In the genomic region with DNA sequence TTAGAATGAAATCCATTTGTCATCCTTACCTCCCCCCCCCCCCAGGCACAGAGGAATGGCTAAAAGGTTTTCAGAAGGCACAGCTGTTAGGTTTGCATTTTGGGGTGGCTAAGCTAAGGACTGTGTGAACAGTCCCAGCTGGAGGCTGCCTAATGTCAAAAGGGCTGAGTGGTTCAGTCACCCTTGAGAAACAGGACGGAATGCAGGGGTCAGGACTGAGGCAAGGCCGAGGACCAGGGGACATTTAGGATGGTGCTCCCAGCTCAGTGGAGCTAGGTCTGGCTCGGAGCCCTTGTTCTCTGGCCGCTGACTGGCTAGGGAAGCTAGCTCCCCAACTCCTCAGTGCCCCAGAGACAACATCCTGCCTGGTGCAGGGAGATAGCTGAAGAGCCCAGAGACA, we compare ENCODE assay signal across 13 mouse cellular contexts. TPM values are rescaled to one million over a fixed set of nuclear protein-coding genes. Genes with fewer than 3 reads are reported as not detected.
A peak's percentile ranks its signal among the peaks of the same experiment; 100 is the strongest.
DNase-seq lines count a peak whose midpoint lies in the region; ATAC-seq lines count a peak whose summit lies in the region.
"Had no signal": no experiment of that assay in that cellular context is flagged by ENCODE, and none has a peak within 500 bp of the region (broad histone marks: within the 10 kb centered on the region; RNA-seq: fewer than 3 reads in every experiment).

No protein-coding gene starts in this region.

- intact Hi-C loops in left cerebral cortex, postnatal 4 days (cut with DNase I) = no loop called here

- H3K27ac ChIP-seq in midbrain, embryonic 10.5 days (replicated peaks) = no peak overlapping the region
- no peak overlapping the region for H3K27ac ChIP-seq in midbrain, embryonic 13.5 days
- H3K27ac ChIP-seq in lung, embryonic 16.5 days (ENCODE audit: low read length) = peak overlapping the region; percentile 32; the same call in 1 of the 2 replicates
- H3K27ac ChIP-seq in forebrain, embryonic 10.5 days = no peak overlapping the region
- H3K27ac ChIP-seq: liver, embryonic 13.5 days had no signal

- no peak overlapping the region for H3K4me3 ChIP-seq in midbrain, embryonic 10.5 days
- H3K4me3 ChIP-seq in midbrain, embryonic 13.5 days (replicated peaks) = no peak overlapping the region
- no peak overlapping the region for H3K4me3 ChIP-seq in lung, embryonic 16.5 days (ENCODE audit: low read length)
- H3K4me3 ChIP-seq in forebrain, embryonic 10.5 days = no peak overlapping the region
- H3K4me3 ChIP-seq: liver, embryonic 13.5 days had no signal

- H3K36me3 ChIP-seq in midbrain, embryonic 10.5 days = peaks cover 7% of the 10 kb centered on the region
- H3K36me3 ChIP-seq in midbrain, embryonic 13.5 days = peaks cover 20% of the 10 kb centered on the region; the same call in 1 of the 2 replicates
- H3K36me3 ChIP-seq in lung, embryonic 16.5 days (ENCODE audit: control insufficient read depth, insufficient read depth, low read length) = 0 out of 2 replicates have a peak, but pooled peaks cover 4% of the 10 kb centered on the region
- peaks cover 10% of the 10 kb centered on the region for H3K36me3 ChIP-seq in forebrain, embryonic 10.5 days (replicated peaks)

- DNase-seq in embryo, embryonic 10.5 days (ENCODE audit: low spot score) = peak; percentile 50
- no peak for DNase-seq in embryo, embryonic 9.5 days (ENCODE audit: extremely low spot score)
- DNase-seq in midbrain, embryonic 10.5 days (ENCODE audit: low spot score) = peak; percentile 44
- no peak for DNase-seq in forebrain, embryonic 10.5 days (ENCODE audit: extremely low spot score, low spot score)
- DNase-seq in layer of hippocampus, adult 8-10 months (ENCODE audit: low spot score in 2 of 2) = no peak
- DNase-seq in left cerebral cortex, postnatal 4 days = no peak
- DNase-seq: cerebellum, adult 9-10 months; liver, embryonic 13.5 days; thymus, adult 2 months had no signal

- WGBS in midbrain, embryonic 10.5 days = 46% methylated on average over 4 of the region's 4 CpGs
- 26% methylated on average over 4 of the region's 4 CpGs for WGBS in midbrain, embryonic 13.5 days
- 49% methylated on average over 4 of the region's 4 CpGs for WGBS in lung, embryonic 16.5 days
- 43% methylated on average over 4 of the region's 4 CpGs for WGBS in forebrain, embryonic 10.5 days

- no peaks in the 10 kb centered on the region for H3K9me3 ChIP-seq in midbrain, embryonic 10.5 days (replicated peaks)
- H3K9me3 ChIP-seq in midbrain, embryonic 13.5 days = no peaks in the 10 kb centered on the region
- no peaks in the 10 kb centered on the region for H3K9me3 ChIP-seq in lung, embryonic 16.5 days (ENCODE audit: control insufficient read depth, low read length)
- no peaks in the 10 kb centered on the region for H3K9me3 ChIP-seq in forebrain, embryonic 10.5 days
- H3K9me3 ChIP-seq: liver, embryonic 13.5 days had no signal

- H3K9ac ChIP-seq in midbrain, embryonic 13.5 days (replicated peaks) = no peak overlapping the region
- H3K9ac ChIP-seq in lung, embryonic 16.5 days (ENCODE audit: low read length) = no peak overlapping the region
- H3K9ac ChIP-seq: liver, embryonic 13.5 days had no signal

- H3K4me2 ChIP-seq in midbrain, embryonic 13.5 days (replicated peaks) = no peak overlapping the region
- no peak overlapping the region for H3K4me2 ChIP-seq in lung, embryonic 16.5 days (ENCODE audit: low read depth, low read length)
- H3K4me2 ChIP-seq: liver, embryonic 13.5 days had no signal

- no peak for ATAC-seq in midbrain, embryonic 13.5 days
- peak; percentile 78 for ATAC-seq in lung, embryonic 16.5 days (ENCODE audit: low read depth)
- ATAC-seq: forebrain, embryonic 16.5 days; intestine, embryonic 16.5 days had no signal

- H3K4me1 ChIP-seq in midbrain, embryonic 10.5 days = peaks cover 63% of the 10 kb centered on the region
- peaks cover 53% of the 10 kb centered on the region for H3K4me1 ChIP-seq in midbrain, embryonic 13.5 days (replicated peaks)
- peaks cover 35% of the 10 kb centered on the region for H3K4me1 ChIP-seq in lung, embryonic 16.5 days (replicated peaks; ENCODE audit: control insufficient read depth, insufficient read depth, low read length)
- H3K4me1 ChIP-seq in forebrain, embryonic 10.5 days = peaks cover 52% of the 10 kb centered on the region

- peaks cover 74% of the 10 kb centered on the region for H3K27me3 ChIP-seq in midbrain, embryonic 10.5 days (ENCODE audit: low read depth, poor library complexity, severe bottlenecking)
- peaks cover 7% of the 10 kb centered on the region; the same call in 1 of the 2 replicates for H3K27me3 ChIP-seq in midbrain, embryonic 13.5 days
- no peaks in the 10 kb centered on the region for H3K27me3 ChIP-seq in lung, embryonic 16.5 days (ENCODE audit: control insufficient read depth, insufficient read depth, low read depth, low read length)
- H3K27me3 ChIP-seq in forebrain, embryonic 10.5 days (ENCODE audit: poor library complexity, severe bottlenecking) = peaks cover 40% of the 10 kb centered on the region
- H3K27me3 ChIP-seq: liver, embryonic 13.5 days had no signal

RNA-seq across cellular contexts. Expression of gene Tpbgl, which starts 44.0 kb away (rescaled TPM):
- polyA plus RNA-seq in midbrain, embryonic 10.5 days (2016; fragmentation: Nextera tagmentation; extraction: Ambion mirVana) = 0.32 and 0.79 TPM in 2 replicates
- 0.64 and 1.0 TPM in 2 replicates for polyA plus RNA-seq in midbrain, embryonic 13.5 days (2015; fragmentation: Nextera tagmentation; extraction: Ambion mirVana)
- polyA plus RNA-seq in lung, embryonic 16.5 days (2015; fragmentation: Nextera tagmentation; extraction: Ambion mirVana) = 0.92 and 1.1 TPM in 2 replicates
- polyA plus RNA-seq in forebrain, embryonic 10.5 days (2016; fragmentation: Nextera tagmentation; extraction: Ambion mirVana) = 0.07 and 0.10 TPM in 2 replicates
- 1 to 10 TPM; 5.0 to 7.3 (median 6.6) TPM for total RNA-seq in layer of hippocampus, adult 8-10 months (2022)
- total RNA-seq in left cerebral cortex, postnatal 4 days (2021) = 1 to 10 TPM; 1.8 to 2.6 TPM

RNA-seq across cellular contexts. Expression of gene Arrb1, which starts 47.6 kb away (rescaled TPM):
- 9.8 and 10.1 TPM in 2 replicates for polyA plus RNA-seq in midbrain, embryonic 10.5 days (2016; fragmentation: Nextera tagmentation; extraction: Ambion mirVana)
- polyA plus RNA-seq in midbrain, embryonic 13.5 days (2015; fragmentation: Nextera tagmentation; extraction: Ambion mirVana) = 14.0 and 14.8 TPM in 2 replicates
- polyA plus RNA-seq in lung, embryonic 16.5 days (2015; fragmentation: Nextera tagmentation; extraction: Ambion mirVana) = 20.6 and 20.9 TPM in 2 replicates
- polyA plus RNA-seq in forebrain, embryonic 10.5 days (2016; fragmentation: Nextera tagmentation; extraction: Ambion mirVana) = 9.3 and 11.9 TPM in 2 replicates
- total RNA-seq in layer of hippocampus, adult 8-10 months (2022) = 100 to 1,000 TPM; 138 to 175 (median 160) TPM
- 100 to 1,000 TPM; 147 to 150 TPM for total RNA-seq in left cerebral cortex, postnatal 4 days (2021)

Comparison
In these comparisons a context has a peak if more than half of its experiments do, and no peak if none do; other contexts are left out.
1. DNase-seq: peak in embryo, embryonic 10.5 days (single experiment) and midbrain, embryonic 10.5 days (single experiment); none in embryo, embryonic 9.5 days (single experiment), forebrain, embryonic 10.5 days (single experiment), layer of hippocampus, adult 8-10 months (0 of 2) and left cerebral cortex, postnatal 4 days (single experiment).